Mouse (Mus musculus) CH12.LX (cell line): ENCODE results near the gene Senp8.

Experiments
- CTCF ChIP-seq, 2 experiments: IDR thresholded peaks in 1 of 2; conservative IDR thresholded peaks in 1 of 2; 2 replicates each; pipeline ENCODE4 v1.5.1; 2011 to 2012; ENCODE audit warnings: low read depth in 2 of 2, low read length in 2 of 2, improper control_type of control experiment in 1 of 2, inconsistent platforms in 1 of 2, mild to moderate bottlenecking in 1 of 2, moderate library complexity in 1 of 2
- ELF1 ChIP-seq: IDR thresholded peaks from 2 replicates; pipeline ENCODE4 v1.6.1; 2014; ENCODE audit warnings: low read depth, mild to moderate bottlenecking, inconsistent platforms, low read length, improper control_type of control experiment
- EP300 ChIP-seq: IDR thresholded peaks from 2 replicates; pipeline ENCODE4 v1.6.1; 2011; ENCODE audit warnings: low read length, improper control_type of control experiment
- HCFC1 ChIP-seq: IDR thresholded peaks from 2 replicates; pipeline ENCODE4 v1.6.1; 2012; ENCODE audit warnings: low read depth, mild to moderate bottlenecking, inconsistent platforms, low read length, improper control_type of control experiment
- MAX ChIP-seq: IDR thresholded peaks from 2 replicates; pipeline ENCODE4 v1.6.1; 2011; ENCODE audit warnings: low read length, improper control_type of control experiment
- MYC ChIP-seq: IDR thresholded peaks from 2 replicates; pipeline ENCODE4 v1.6.1; 2011; ENCODE audit warnings: low read depth, mild to moderate bottlenecking, improper control_type of control experiment, low read length
- POLR2A ChIP-seq: IDR thresholded peaks from 2 replicates; pipeline ENCODE4 v1.6.1; 2011; ENCODE audit warnings: low read depth, mild to moderate bottlenecking, improper control_type of control experiment, low read length
- SIN3A ChIP-seq: IDR thresholded peaks from 2 replicates; pipeline ENCODE4 v1.6.1; 2012; ENCODE audit warnings: low read length, improper control_type of control experiment, inconsistent platforms
- SMC3 ChIP-seq: IDR thresholded peaks from 2 replicates; pipeline ENCODE4 v1.6.1; 2011; ENCODE audit warnings: low read depth, low read length, improper control_type of control experiment
- TCF12 ChIP-seq: IDR thresholded peaks from 2 replicates; pipeline ENCODE4 v1.6.1; 2014; ENCODE audit warnings: low read depth, mild to moderate bottlenecking, inconsistent platforms, low read length, improper control_type of control experiment
- ZC3H11A ChIP-seq: IDR thresholded peaks from 2 replicates; pipeline ENCODE4 v1.6.1; 2012; ENCODE audit warnings: low read depth, mild to moderate bottlenecking, inconsistent platforms, low read length, improper control_type of control experiment
- ZNF384 ChIP-seq: IDR thresholded peaks from 2 replicates; pipeline ENCODE4 v1.6.1; 2012; ENCODE audit warnings: low read depth, low read length, improper control_type of control experiment, inconsistent platforms

DNA sequence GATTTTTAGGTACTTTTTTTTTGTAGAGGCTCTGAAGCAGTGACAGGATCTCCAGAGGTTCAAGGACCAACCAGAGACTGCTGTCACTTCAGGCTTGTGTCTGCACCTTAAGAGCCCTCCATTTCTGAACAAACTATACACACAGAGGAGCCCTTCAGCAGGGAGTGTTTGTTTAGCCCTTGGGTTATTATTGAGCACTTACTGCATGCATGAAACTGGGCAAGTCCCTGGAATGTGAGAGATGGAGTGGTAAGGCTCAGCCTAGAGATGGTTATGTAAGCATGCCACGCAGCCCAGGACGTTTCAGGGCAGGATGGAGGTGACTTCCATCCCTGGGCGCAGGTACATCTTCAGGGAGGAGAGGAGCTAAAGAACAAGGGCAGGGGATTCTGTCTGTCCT, 54.1 kb downstream of the Senp8 start:
- TF ChIP-seq HCFC1 (no peak), MAX (no peak), MYC (no peak), ZNF384 (no peak), POLR2A (no peak), EP300 (no peak), CTCF (conservative IDR thresholded peaks at IDR 0.05 in 1 of 2, IDR thresholded peaks at IDR 0.05 in 1 of 2; ENCODE audit: low read depth in 2 of 2, low read length in 2 of 2) (no peak), TCF12 (no peak), SIN3A (no peak), ELF1 (no peak), SMC3 (no peak), ZC3H11A (no peak)
